Mouse (Mus musculus): Measurements from ENCODE around the gene P4htm. TPM values are rescaled to one million over a fixed set of nuclear protein-coding genes. Genes with fewer than 3 reads are reported as not detected.

Gene P4htm
- total and polyA plus RNA-seq, 3 experiments = 1.7 to 5.4 (median 2.6) TPM

DNA sequence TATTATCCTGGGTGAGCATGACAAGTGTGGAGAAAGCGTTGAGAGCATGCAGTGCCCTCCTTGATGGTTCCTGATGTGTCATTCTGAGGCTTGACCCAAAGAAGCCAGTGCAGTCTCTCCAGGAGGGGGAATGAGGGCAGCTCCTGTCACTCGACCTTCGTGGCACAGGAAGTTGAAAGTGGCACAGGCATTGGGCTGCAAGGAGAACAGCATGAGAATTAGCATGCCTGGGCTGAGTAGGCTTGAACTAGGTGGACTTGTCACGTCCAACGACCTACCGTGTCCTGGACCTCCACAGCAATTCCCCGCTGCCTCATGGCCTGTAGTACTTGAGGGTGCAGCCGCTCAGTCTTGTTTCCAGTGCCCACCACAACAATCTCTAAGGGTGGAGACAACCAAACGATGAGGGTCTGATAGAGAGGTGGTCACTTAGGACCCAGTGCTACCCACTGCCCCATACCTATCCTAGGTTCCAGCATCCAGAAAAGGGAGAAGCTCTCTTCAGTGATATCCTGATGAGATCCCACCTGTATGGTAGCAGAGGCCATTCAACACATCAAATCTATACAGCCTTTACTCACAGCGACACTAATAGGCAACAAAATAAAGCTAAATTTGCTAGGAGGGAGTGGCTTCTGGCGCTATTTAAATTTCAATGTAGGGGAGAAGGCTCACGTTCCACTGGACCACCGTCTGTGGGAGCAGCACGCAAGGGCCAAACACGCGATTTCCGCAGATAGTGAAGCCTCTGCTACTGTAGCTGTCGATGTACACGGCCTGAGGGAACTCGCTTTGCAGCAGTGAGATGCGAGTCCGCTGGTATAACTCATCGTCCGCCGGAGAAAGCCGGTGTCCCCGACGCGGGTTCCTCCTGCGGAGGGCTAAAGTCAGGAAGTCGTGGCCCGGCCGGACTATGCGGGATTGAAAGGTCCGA, 31.3 kb downstream of the P4htm start:
- H3K36me3 ChIP-seq (replicated peaks) = peaks cover 72% of the 10 kb centered on the region
- peak overlapping the region; percentile 90 for H3K4me3 ChIP-seq (ENCODE audit: low read depth, low read length)
- H3K9me3 ChIP-seq (replicated peaks) = no peaks in the 10 kb centered on the region
- H3K4me1 ChIP-seq (ENCODE audit: insufficient read depth, low read depth, low read length) = peaks cover 85% of the 10 kb centered on the region
- TF ChIP-seq GATA1 (IDR thresholded peaks at IDR 0.05; ENCODE audit: borderline replicate concordance, low read length) (no peak), GATA2 (IDR thresholded peaks at IDR 0.05; ENCODE audit: borderline replicate concordance, low read depth, low read length) (no peak), POLR2AphosphoS5 (IDR thresholded peaks at IDR 0.05; ENCODE audit: insufficient replicate concordance, low read depth, low read length) (peak; percentile 49; the same call in 1 of the 2 replicates)
- DNase-seq (ENCODE audit: low spot score) (peak; percentile 22), ATAC-seq (ENCODE audit: extremely low read depth, insufficient number of reproducible peaks, low FRiP score, poor library complexity, severe bottlenecking) (no peak)
- no peaks in the 10 kb centered on the region for H3K27me3 ChIP-seq (ENCODE audit: insufficient read depth, low read length)

DNA sequence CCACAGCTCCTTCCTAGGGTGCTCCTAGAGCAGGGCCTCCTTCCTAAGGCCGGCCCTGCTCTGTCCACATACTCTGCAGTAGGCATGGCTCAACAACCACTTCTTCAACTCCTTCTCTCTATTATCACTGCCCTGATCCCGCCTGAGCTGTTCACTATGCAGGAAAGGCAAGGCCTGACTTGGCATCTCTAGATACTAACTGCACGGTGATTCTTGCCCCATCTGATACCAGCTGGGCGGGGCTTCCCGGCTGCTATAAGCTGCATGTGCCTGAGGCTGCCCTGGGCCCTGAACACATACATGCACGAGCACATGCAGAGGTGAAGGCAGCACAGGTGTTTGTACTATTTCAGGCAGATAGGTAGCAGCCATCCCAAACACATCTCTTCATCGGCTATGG, 33.3 kb downstream of the P4htm start:
- Histone ChIP-seq H3K4me1 (ENCODE audit: insufficient read depth, low read depth, low read length) (peaks cover 73% of the 10 kb centered on the region), H3K36me3 (replicated peaks) (peaks cover 70% of the 10 kb centered on the region), H3K27me3 (ENCODE audit: insufficient read depth, low read length) (no peaks in the 10 kb centered on the region), H3K4me3 (ENCODE audit: low read depth, low read length) (peak overlapping the region; percentile 56; the same call in 1 of the 2 replicates), H3K9me3 (replicated peaks) (no peaks in the 10 kb centered on the region)
- no peak for DNase-seq (ENCODE audit: low spot score)
- TF ChIP-seq TAL1 (conservative IDR thresholded peaks at IDR 0.05; ENCODE audit: low read depth, low read length) = no peak
- TF ChIP-seq CTCF (IDR thresholded peaks at IDR 0.05; ENCODE audit: low read depth, low read length) = no peak
- TF ChIP-seq GATA2 (IDR thresholded peaks at IDR 0.05; ENCODE audit: borderline replicate concordance, low read depth, low read length) = no peak
- no peak for TF ChIP-seq POLR2AphosphoS5 (IDR thresholded peaks at IDR 0.05; ENCODE audit: insufficient replicate concordance, low read depth, low read length)
- TF ChIP-seq GATA1 (IDR thresholded peaks at IDR 0.05; ENCODE audit: borderline replicate concordance, low read length) = no peak
- ATAC-seq (ENCODE audit: extremely low read depth, insufficient number of reproducible peaks, low FRiP score, poor library complexity, severe bottlenecking) = no peak

DNA sequence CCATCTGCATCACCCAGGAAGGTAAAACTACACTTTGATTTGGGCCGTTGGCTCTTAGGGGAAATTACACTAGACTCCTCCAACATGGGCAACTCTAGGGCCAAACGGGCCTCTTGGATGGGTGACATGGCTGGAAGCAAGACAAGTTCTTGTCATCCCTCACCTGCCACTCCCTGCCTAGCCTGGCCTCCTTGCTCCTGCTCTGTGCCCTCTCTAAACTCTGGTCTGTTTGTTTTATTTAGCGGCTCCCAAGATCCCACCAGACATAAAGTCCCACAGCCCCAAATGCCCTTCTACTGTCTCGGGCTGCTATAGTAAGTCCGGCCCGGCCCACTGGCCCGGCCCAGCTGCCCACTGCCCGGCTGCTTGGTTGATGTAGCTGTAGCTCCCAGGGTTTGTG, 33.8 kb downstream of the P4htm start:
- Histone ChIP-seq H3K27me3 (ENCODE audit: insufficient read depth, low read length) (no peaks in the 10 kb centered on the region), H3K4me3 (ENCODE audit: low read depth, low read length) (peak overlapping the region; percentile 56; the same call in 1 of the 2 replicates), H3K4me1 (ENCODE audit: insufficient read depth, low read depth, low read length) (peaks cover 73% of the 10 kb centered on the region), H3K9me3 (replicated peaks) (no peaks in the 10 kb centered on the region), H3K36me3 (replicated peaks) (peaks cover 70% of the 10 kb centered on the region)
- ATAC-seq (ENCODE audit: extremely low read depth, insufficient number of reproducible peaks, low FRiP score, poor library complexity, severe bottlenecking) = no peak
- DNase-seq (ENCODE audit: low spot score) = no peak
- TF ChIP-seq GATA2 (IDR thresholded peaks at IDR 0.05; ENCODE audit: borderline replicate concordance, low read depth, low read length) = no peak

DNA sequence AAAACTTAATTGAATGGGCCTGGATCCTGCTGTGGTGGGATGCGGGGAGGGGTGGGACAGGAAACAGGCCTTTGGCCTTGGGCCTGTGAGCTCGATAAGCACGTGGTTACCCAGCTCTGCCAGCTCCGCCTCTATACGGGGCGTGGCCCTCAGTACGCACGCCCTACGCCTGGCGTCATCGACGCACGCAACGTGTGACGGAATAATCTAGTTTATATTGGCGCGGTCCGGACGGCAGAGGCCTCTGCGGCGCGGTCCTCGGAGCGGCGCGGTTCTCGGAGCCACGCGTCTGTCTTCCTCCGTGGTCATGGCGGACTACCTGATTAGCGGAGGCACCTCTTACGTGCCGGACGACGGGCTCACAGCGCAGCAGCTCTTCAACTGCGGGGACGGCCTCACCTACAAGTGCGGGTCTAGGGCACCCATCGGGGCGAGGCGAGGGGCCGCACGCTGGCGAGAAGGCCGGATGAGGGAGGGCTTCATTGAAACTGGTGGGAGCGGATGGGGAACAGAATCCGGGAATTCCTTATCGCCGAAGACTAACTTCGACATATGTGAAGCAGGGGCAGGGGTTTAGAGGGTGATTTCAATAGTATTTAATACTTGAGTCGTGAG, 37.1 kb downstream of the P4htm start, which contains the start of gene Impdh2:
TSS of gene Impdh2 (plus strand) at position 60 of the 615 bp plus-strand sequence.
- Histone ChIP-seq H3K4me1 (ENCODE audit: insufficient read depth, low read depth, low read length) (peaks cover 67% of the 10 kb centered on the region), H3K27me3 (ENCODE audit: insufficient read depth, low read length) (no peaks in the 10 kb centered on the region), H3K9me3 (replicated peaks) (no peaks in the 10 kb centered on the region), H3K36me3 (replicated peaks) (peaks cover 87% of the 10 kb centered on the region), H3K4me3 (ENCODE audit: low read depth, low read length) (peak within 1 kb of the TSS; percentile 71)
- TF ChIP-seq GATA2 (IDR thresholded peaks at IDR 0.05; ENCODE audit: borderline replicate concordance, low read depth, low read length) (no peak), GATA1 (IDR thresholded peaks at IDR 0.05; ENCODE audit: borderline replicate concordance, low read length) (no peak), CTCF (IDR thresholded peaks at IDR 0.05; ENCODE audit: low read depth, low read length) (no peak), POLR2AphosphoS5 (IDR thresholded peaks at IDR 0.05; ENCODE audit: insufficient replicate concordance, low read depth, low read length) (peak; percentile 79; the same call in 1 of the 2 replicates)
- ATAC-seq (ENCODE audit: extremely low read depth, insufficient number of reproducible peaks, low FRiP score, poor library complexity, severe bottlenecking) = peak; percentile 98
- peak; percentile 89 for DNase-seq (ENCODE audit: low spot score)

DNA sequence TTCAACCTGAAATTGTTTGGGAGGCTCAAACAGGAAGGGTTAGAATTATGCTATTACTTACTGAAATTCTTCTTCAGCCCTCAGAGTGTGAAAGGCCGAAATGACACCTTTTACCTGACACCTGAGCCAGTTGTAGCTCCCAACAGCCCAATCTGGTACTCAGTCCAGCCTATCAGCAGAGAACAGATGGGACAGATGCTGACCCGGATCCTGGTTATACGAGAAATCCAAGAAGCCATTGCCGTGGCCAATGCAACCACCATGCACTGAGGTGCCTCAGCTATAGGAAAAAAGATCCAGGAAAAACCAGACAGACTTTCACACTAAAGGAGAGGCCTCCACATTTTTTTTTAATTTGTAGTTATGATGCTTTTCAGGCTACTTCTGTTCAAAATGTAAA, 38.3 kb downstream of the P4htm start:
- ATAC-seq (ENCODE audit: extremely low read depth, insufficient number of reproducible peaks, low FRiP score, poor library complexity, severe bottlenecking) (no peak), DNase-seq (ENCODE audit: low spot score) (no peak)
- no peak overlapping the region for H3K4me3 ChIP-seq (ENCODE audit: low read depth, low read length)
- H3K36me3 ChIP-seq (replicated peaks) = peaks cover 87% of the 10 kb centered on the region
- peaks cover 57% of the 10 kb centered on the region for H3K4me1 ChIP-seq (ENCODE audit: insufficient read depth, low read depth, low read length)
- H3K9me3 ChIP-seq (replicated peaks) = no peaks in the 10 kb centered on the region
- no peaks in the 10 kb centered on the region for H3K27me3 ChIP-seq (ENCODE audit: insufficient read depth, low read length)
- no peak for TF ChIP-seq CTCF (IDR thresholded peaks at IDR 0.05; ENCODE audit: low read depth, low read length)

DNA sequence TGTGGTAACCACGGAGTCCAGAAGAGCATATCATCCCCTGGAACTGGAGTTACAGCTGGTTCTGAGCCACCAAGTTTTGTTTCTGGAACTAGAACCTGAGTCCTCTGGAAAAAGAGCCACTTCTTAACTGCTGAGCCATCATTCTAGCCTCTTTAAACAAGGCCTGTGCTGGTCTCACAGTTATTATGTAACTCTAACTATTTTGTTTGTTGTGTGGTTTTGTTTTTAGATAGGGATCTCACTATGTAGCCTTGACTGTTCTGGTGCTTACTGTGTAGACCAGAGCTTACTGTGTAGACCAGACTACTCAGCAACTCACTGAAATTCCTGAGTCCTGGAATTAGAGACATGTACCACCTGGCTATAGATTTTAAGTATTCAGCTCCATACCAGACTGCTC, 50.6 kb downstream of the P4htm start:
- ATAC-seq (ENCODE audit: extremely low read depth, insufficient number of reproducible peaks, low FRiP score, poor library complexity, severe bottlenecking) (no peak), DNase-seq (ENCODE audit: low spot score) (no peak)
- Histone ChIP-seq H3K4me3 (ENCODE audit: low read depth, low read length) (no peak overlapping the region), H3K36me3 (replicated peaks) (peaks cover 91% of the 10 kb centered on the region), H3K4me1 (ENCODE audit: insufficient read depth, low read depth, low read length) (peaks cover 8% of the 10 kb centered on the region), H3K9me3 (replicated peaks) (no peaks in the 10 kb centered on the region), H3K27me3 (ENCODE audit: insufficient read depth, low read length) (no peaks in the 10 kb centered on the region)
- TF ChIP-seq CTCF (IDR thresholded peaks at IDR 0.05; ENCODE audit: low read depth, low read length) = no peak
- no peak for TF ChIP-seq TAL1 (conservative IDR thresholded peaks at IDR 0.05; ENCODE audit: low read depth, low read length)
- no peak for TF ChIP-seq GATA1 (IDR thresholded peaks at IDR 0.05; ENCODE audit: borderline replicate concordance, low read length)
- no peak for TF ChIP-seq POLR2AphosphoS5 (IDR thresholded peaks at IDR 0.05; ENCODE audit: insufficient replicate concordance, low read depth, low read length)
